Mouse (Mus musculus) kidney, adult 9 months (tissue): ENCODE measurements around the gene Dhx8.
A peak's percentile ranks its signal among the peaks of the same experiment; 100 is the strongest.

Experiments
- DNase-seq: peaks from one replicate; pipeline ENCODE4 v3.0.0; 2022

The Dhx8 gene

GRCm38 (mm10) chr11:101805113-101805704 lies 72.5 kb downstream of the Dhx8 start:
- DNase-seq, result no peak

- DNase-seq, result no peak
Measured at GRCm38 (mm10) chr11:101806741-101807140, 74.0 kb downstream of the Dhx8 start.

- no peak for DNase-seq
Measured at GRCm38 (mm10) chr11:101807266-101807665, 74.5 kb downstream of the Dhx8 start.

- no peak for DNase-seq
Measured at GRCm38 (mm10) chr11:101809060-101809828, 76.5 kb downstream of the Dhx8 start.

- DNase-seq, result peak; percentile 78
Measured at GRCm38 (mm10) chr11:101813259-101813658, 80.5 kb downstream of the Dhx8 start.

- peak; percentile 69 for DNase-seq
Measured at GRCm38 (mm10) chr11:101814375-101815102, 81.8 kb downstream of the Dhx8 start.

GRCm38 (mm10) chr11:101815103-101816085 lies 82.7 kb downstream of the Dhx8 start:
- no peak for DNase-seq
